Mouse (Mus musculus): ENCODE measurements around the gene Otulinl.

Gene Otulinl

GRCm38 (mm10) chr15:27657866-27658265 lies 23.5 kb downstream of the Otulinl start:
- DNase-seq (ENCODE audit: extremely low read depth, low read depth): no peak

GRCm38 (mm10) chr15:27656626-27657025 lies 24.8 kb downstream of the Otulinl start:
- DNase-seq (ENCODE audit: extremely low read depth, low read depth): no peak

GRCm38 (mm10) chr15:27655015-27655414 lies 26.4 kb downstream of the Otulinl start:
- no peak for DNase-seq (ENCODE audit: extremely low read depth, low read depth)

- DNase-seq (ENCODE audit: extremely low read depth, low read depth): no peak
These were observed 33.7 kb downstream of the Otulinl start for GRCm38 (mm10) chr15:27647686-27648085.

GRCm38 (mm10) chr15:27646665-27647064 lies 34.7 kb downstream of the Otulinl start:
- DNase-seq (ENCODE audit: extremely low read depth, low read depth): no peak

GRCm38 (mm10) chr15:27645250-27645649 lies 36.1 kb downstream of the Otulinl start:
- no peak for DNase-seq (ENCODE audit: extremely low read depth, low read depth)

GRCm38 (mm10) chr15:27642895-27643294 lies 38.5 kb downstream of the Otulinl start:
- no peak for DNase-seq (ENCODE audit: extremely low read depth, low read depth)

- DNase-seq (ENCODE audit: extremely low read depth, low read depth): no peak
These were observed 40.2 kb downstream of the Otulinl start for GRCm38 (mm10) chr15:27641171-27641570.

GRCm38 (mm10) chr15:27633941-27634900 lies 47.2 kb downstream of the Otulinl start:
- DNase-seq (ENCODE audit: extremely low read depth, low read depth): no peak

GRCm38 (mm10) chr15:27630601-27631383 lies 50.6 kb downstream of the Otulinl start, which contains the start of gene Otulin:
TSS of gene Otulin (minus strand) at chr15:27630693.
- DNase-seq (ENCODE audit: extremely low read depth, low read depth): peak; percentile 82

GRCm38 (mm10) chr15:27629800-27630600 lies 51.4 kb downstream of the Otulinl start:
- peak; percentile 32 for DNase-seq (ENCODE audit: extremely low read depth, low read depth)

GRCm38 (mm10) chr15:27629046-27629445 lies 52.3 kb downstream of the Otulinl start:
- no peak for DNase-seq (ENCODE audit: extremely low read depth, low read depth)

GRCm38 (mm10) chr15:27627794-27628193 lies 53.6 kb downstream of the Otulinl start:
- DNase-seq (ENCODE audit: extremely low read depth, low read depth): peak; percentile 33

- DNase-seq (ENCODE audit: extremely low read depth, low read depth): no peak
These were observed 55.1 kb downstream of the Otulinl start for GRCm38 (mm10) chr15:27626314-27626713.

GRCm38 (mm10) chr15:27625890-27626255 lies 55.5 kb downstream of the Otulinl start:
- no peak for DNase-seq (ENCODE audit: extremely low read depth, low read depth)

- peak; percentile 77 for DNase-seq (ENCODE audit: extremely low read depth, low read depth)
These were observed 56.1 kb downstream of the Otulinl start for GRCm38 (mm10) chr15:27625014-27625889.

GRCm38 (mm10) chr15:27623286-27623685 lies 58.1 kb downstream of the Otulinl start:
- DNase-seq (ENCODE audit: extremely low read depth, low read depth): no peak

GRCm38 (mm10) chr15:27620475-27621185 lies 60.7 kb downstream of the Otulinl start:
- peak; percentile 58 for DNase-seq (ENCODE audit: extremely low read depth, low read depth)

GRCm38 (mm10) chr15:27619683-27620082 lies 61.7 kb downstream of the Otulinl start:
- no peak for DNase-seq (ENCODE audit: extremely low read depth, low read depth)
